In the genomic region with DNA sequence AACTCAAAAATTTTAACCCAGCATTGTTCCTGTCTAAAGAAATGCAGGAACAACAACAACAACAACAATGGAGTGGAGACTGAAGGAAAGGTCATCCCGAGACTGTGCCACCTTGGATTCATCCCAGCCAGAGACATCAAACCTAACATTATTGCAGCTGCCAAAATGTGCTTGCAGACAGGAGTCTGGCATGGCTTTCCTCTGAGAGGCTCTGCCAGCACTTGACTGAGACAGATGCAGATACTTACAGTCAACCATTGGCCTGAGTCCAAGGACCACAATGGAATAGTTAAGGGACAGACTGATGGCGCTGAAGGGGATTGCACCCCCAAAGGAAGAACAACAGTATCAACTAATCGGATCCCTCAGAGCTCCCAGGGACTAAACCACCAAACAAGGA, we compare ENCODE assay signal across 15 mouse cellular contexts.
A peak's percentile ranks its signal among the peaks of the same experiment; 100 is the strongest.
DNase-seq lines count a peak whose midpoint lies in the region; ATAC-seq lines count a peak whose summit lies in the region.
"Had no signal": no experiment of that assay in that cellular context is flagged by ENCODE, and none has a peak within 500 bp of the region (broad histone marks: within the 10 kb centered on the region; RNA-seq: fewer than 3 reads in every experiment).

No protein-coding gene starts in this region.

- ATAC-seq in forebrain, embryonic 15.5 days (replicated peaks) = peak; percentile 23; the same call in 1 of the 2 replicates
- ATAC-seq in lung, embryonic 16.5 days (ENCODE audit: low read depth) = 0 out of 2 replicates have a peak, but pooled peaks have one; percentile 12
- ATAC-seq: intestine, embryonic 16.5 days had no signal

- no peaks in the 10 kb centered on the region for H3K36me3 ChIP-seq in forebrain, embryonic 15.5 days
- no peaks in the 10 kb centered on the region for H3K36me3 ChIP-seq in forebrain, embryonic 10.5 days (replicated peaks)
- H3K36me3 ChIP-seq in lung, embryonic 16.5 days (ENCODE audit: control insufficient read depth, insufficient read depth, low read length) = no peaks in the 10 kb centered on the region
- H3K36me3 ChIP-seq: limb, embryonic 12.5 days had no signal

- no peak overlapping the region for H3K4me2 ChIP-seq in forebrain, embryonic 15.5 days (replicated peaks)
- no peak overlapping the region for H3K4me2 ChIP-seq in lung, embryonic 16.5 days (ENCODE audit: low read depth, low read length)
- H3K4me2 ChIP-seq: limb, embryonic 12.5 days had no signal

- H3K4me3 ChIP-seq in forebrain, embryonic 15.5 days = no peak overlapping the region
- H3K4me3 ChIP-seq in forebrain, embryonic 10.5 days = no peak overlapping the region
- H3K4me3 ChIP-seq in lung, embryonic 16.5 days (ENCODE audit: low read length) = no peak overlapping the region
- H3K4me3 ChIP-seq: layer of hippocampus, adult 2 months; limb, embryonic 12.5 days had no signal

- 51% methylated on average over 3 of the region's 3 CpGs for WGBS in forebrain, embryonic 15.5 days
- WGBS in forebrain, embryonic 10.5 days = 87% methylated on average over 3 of the region's 3 CpGs
- 43% methylated on average over 3 of the region's 3 CpGs for WGBS in lung, embryonic 16.5 days

- no peaks in the 10 kb centered on the region for H3K9me3 ChIP-seq in forebrain, embryonic 15.5 days
- no peaks in the 10 kb centered on the region for H3K9me3 ChIP-seq in forebrain, embryonic 10.5 days
- no peaks in the 10 kb centered on the region for H3K9me3 ChIP-seq in lung, embryonic 16.5 days (ENCODE audit: control insufficient read depth, low read length)

- no peak overlapping the region for H3K27ac ChIP-seq in forebrain, embryonic 15.5 days (replicated peaks)
- H3K27ac ChIP-seq in forebrain, embryonic 10.5 days = no peak overlapping the region
- no peak overlapping the region for H3K27ac ChIP-seq in lung, embryonic 16.5 days (ENCODE audit: low read length)
- H3K27ac ChIP-seq: layer of hippocampus, adult 2 months; limb, embryonic 12.5 days; macrophage had no signal

- no peak overlapping the region for H3K9ac ChIP-seq in forebrain, embryonic 15.5 days (replicated peaks)
- H3K9ac ChIP-seq in lung, embryonic 16.5 days (ENCODE audit: low read length) = no peak overlapping the region
- H3K9ac ChIP-seq: limb, embryonic 12.5 days had no signal

- no peaks in the 10 kb centered on the region for H3K27me3 ChIP-seq in forebrain, embryonic 15.5 days
- no peaks in the 10 kb centered on the region for H3K27me3 ChIP-seq in forebrain, embryonic 10.5 days (ENCODE audit: poor library complexity, severe bottlenecking)
- no peaks in the 10 kb centered on the region for H3K27me3 ChIP-seq in lung, embryonic 16.5 days (ENCODE audit: control insufficient read depth, insufficient read depth, low read depth, low read length)
- H3K27me3 ChIP-seq: limb, embryonic 12.5 days had no signal

- H3K4me1 ChIP-seq in forebrain, embryonic 15.5 days = no peaks in the 10 kb centered on the region
- no peaks in the 10 kb centered on the region for H3K4me1 ChIP-seq in forebrain, embryonic 10.5 days
- no peaks in the 10 kb centered on the region for H3K4me1 ChIP-seq in lung, embryonic 16.5 days (replicated peaks; ENCODE audit: control insufficient read depth, insufficient read depth, low read length)
- H3K4me1 ChIP-seq: limb, embryonic 12.5 days had no signal

- intact Hi-C loops in left cerebral cortex, postnatal 25 days (cut with DNase I) = no loop called here
- intact Hi-C loops in left cerebral cortex, postnatal 36 days (cut with DNase I) = no loop called here

- no peak for DNase-seq in forebrain, embryonic 10.5 days (ENCODE audit: extremely low spot score, low spot score)
- DNase-seq in lung, adult 18-20 months = no peak
- peak; percentile 27 for DNase-seq in heart, adult 8-10 months (ENCODE audit: low spot score)
- DNase-seq in heart, postnatal 4 days = peak; percentile 72
- DNase-seq in left cerebral cortex, postnatal 25 days (ENCODE audit: low spot score in 2 of 2) = no peak
- DNase-seq in left cerebral cortex, postnatal 36 days (ENCODE audit: low spot score in 2 of 2) = no peak
- DNase-seq: adrenal gland, adult 2 months; gastrocnemius, postnatal 14 days; thymus, postnatal 25 days had no signal

Comparison
In these comparisons a context has a peak if more than half of its experiments do, and no peak if none do; other contexts are left out.
1. DNase-seq: peak in heart, adult 8-10 months (single experiment) and heart, postnatal 4 days (single experiment); none in forebrain, embryonic 10.5 days (single experiment), lung, adult 18-20 months (0 of 2), left cerebral cortex, postnatal 25 days (0 of 2) and left cerebral cortex, postnatal 36 days (0 of 2).